Mouse (Mus musculus): ENCODE results near the gene Lyrm1. TPM values are rescaled to one million over a fixed set of nuclear protein-coding genes. Genes with fewer than 3 reads are reported as not detected.

The Lyrm1 gene
- total RNA-seq, 4 experiments from 2014 or later: 9.1 to 10.7 (median 10.0) TPM

- DNase-seq (ENCODE audit: low spot score): no peak
These were observed 69.5 kb downstream of the Lyrm1 start for GRCm38 (mm10) chr7:119965205-119965604.

GRCm38 (mm10) chr7:119965651-119966395, 70.2 kb downstream of the Lyrm1 start:
- DNase-seq (ENCODE audit: low spot score): no peak

- DNase-seq (ENCODE audit: low spot score): no peak
These were observed 73.7 kb downstream of the Lyrm1 start for GRCm38 (mm10) chr7:119969320-119969719.

- no peak for DNase-seq (ENCODE audit: low spot score)
These were observed 78.6 kb downstream of the Lyrm1 start for GRCm38 (mm10) chr7:119974214-119974613.

- DNase-seq (ENCODE audit: low spot score): no peak
These were observed 80.6 kb downstream of the Lyrm1 start for GRCm38 (mm10) chr7:119976256-119976655.

GRCm38 (mm10) chr7:119977574-119977973, 81.9 kb downstream of the Lyrm1 start:
- no peak for DNase-seq (ENCODE audit: low spot score)

GRCm38 (mm10) chr7:119978576-119978975, 82.9 kb downstream of the Lyrm1 start:
- DNase-seq (ENCODE audit: low spot score): no peak

GRCm38 (mm10) chr7:119980170-119980569, 84.5 kb downstream of the Lyrm1 start:
- no peak for DNase-seq (ENCODE audit: low spot score)

GRCm38 (mm10) chr7:119985279-119985912, 89.7 kb downstream of the Lyrm1 start:
- no peak for DNase-seq (ENCODE audit: low spot score)

GRCm38 (mm10) chr7:119997066-119997465, 101.4 kb downstream of the Lyrm1 start:
- no peak for DNase-seq (ENCODE audit: low spot score)

Other genes starting within 250 kb of the Lyrm1 start
- not detected for gene Acsm4, start 205.8 kb upstream of the Lyrm1 start, total RNA-seq (2022)
- gene Thumpd1, start 175.1 kb upstream of the Lyrm1 start, total RNA-seq (2022): 10 to 100 TPM; 14.9 to 18.8 (median 17.2) TPM
- under 1 TPM; 0.20 to 0.47 (median 0.32) TPM for gene Acsm3, start 134.9 kb upstream of the Lyrm1 start, total RNA-seq (2022)
- gene Rexo5, start 101.9 kb upstream of the Lyrm1 start, total RNA-seq (2022): 1 to 10 TPM; 1.1 to 3.3 (median 2.4) TPM
- 1 to 10 TPM; 1.4 to 2.8 (median 2.1) TPM for gene Eri2, start 101.8 kb upstream of the Lyrm1 start, total RNA-seq (2022)
- 10 to 100 TPM in 3 of 4 experiments, 1 to 10 TPM in 1; 9.4 to 16.1 (median 14.2) TPM for gene Dcun1d3, start 437 bp downstream of the Lyrm1 start, total RNA-seq (2022)
- under 1 TPM in 1 of 4 experiments, not detected in 3; 0.14 TPM for gene Dnah3, start 199.4 kb downstream of the Lyrm1 start, total RNA-seq (2022)
- gene Tmem159, start 206.5 kb downstream of the Lyrm1 start, total RNA-seq (2022): 10 to 100 TPM; 23.0 to 29.5 (median 27.1) TPM
- 1 to 10 TPM in 1 of 4 experiments, under 1 TPM in 3; 0.78 to 1.6 (median 0.83) TPM for gene Zp2, start 249.4 kb downstream of the Lyrm1 start, total RNA-seq (2022)

All from heart, adult 8-10 months (tissue).